Mouse (Mus musculus): ENCODE measurements around the gene Polr3e. TPM values are rescaled to one million over a fixed set of nuclear protein-coding genes. Genes with fewer than 3 reads are reported as not detected.

Gene Polr3e
- polyA plus RNA-seq (2015; fragmentation: Illumina TruSeq; extraction: RNeasy Lipid Tissue Mini Kit (QIAGEN cat#74804); ENCODE audit: low read depth, low replicate concordance) = 22.1 TPM

GRCm38 (mm10) chr7:120917592-120918461, at the start of gene Polr3e:
Polr3e (plus strand) TSS chr7:120917744.

DNA sequence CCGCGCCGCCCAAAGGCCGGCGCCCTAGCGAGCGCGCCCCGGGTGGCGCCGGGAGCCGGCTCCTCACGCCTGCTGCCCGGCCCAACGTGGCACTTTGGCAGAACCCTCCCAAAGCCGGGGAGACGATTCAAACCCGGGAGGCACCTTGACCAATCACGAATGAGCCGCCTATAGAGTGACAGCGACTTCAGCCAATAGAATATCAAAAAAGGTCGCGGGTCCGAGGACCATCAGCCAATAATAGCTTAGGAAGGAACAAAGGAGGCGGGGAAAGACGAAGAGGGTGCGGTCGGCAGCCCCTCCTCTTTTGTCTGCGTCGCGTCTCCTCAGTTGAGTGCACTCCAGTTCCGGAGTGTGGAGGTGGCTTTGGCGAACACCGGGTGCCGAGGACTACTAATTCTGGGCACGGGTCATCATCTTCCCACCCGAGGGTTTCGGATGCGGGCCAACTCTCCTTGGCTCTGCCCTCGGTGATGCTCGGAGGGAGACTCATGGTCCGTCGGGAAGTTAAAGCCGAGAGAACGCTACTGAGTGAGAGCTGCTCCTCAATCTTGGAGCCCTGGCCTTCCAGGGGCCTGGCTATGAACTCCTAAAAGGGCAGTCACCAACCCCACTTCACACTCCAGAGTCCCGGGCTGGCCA, 64.8 kb downstream of the Polr3e start, which contains the start of the genes Cdr2 and Mfsd13b:
Gene Cdr2 (minus strand): TSS at position 113 of the 642 bp plus-strand sequence.
Gene Mfsd13b (plus strand): TSS at position 310 of the 642 bp plus-strand sequence.

Other genes with a start within 250 kb of the Polr3e start
- gene Pdzd9, start 247.4 kb upstream of the Polr3e start, polyA plus RNA-seq (2015; fragmentation: Illumina TruSeq; extraction: RNeasy Lipid Tissue Mini Kit (QIAGEN cat#74804); ENCODE audit: low read depth, low replicate concordance) = not detected
- gene Mosmo, start 240.1 kb upstream of the Polr3e start, polyA plus RNA-seq (2015; fragmentation: Illumina TruSeq; extraction: RNeasy Lipid Tissue Mini Kit (QIAGEN cat#74804); ENCODE audit: low read depth, low replicate concordance) = 57.9 TPM
- gene Vwa3a, start 178.4 kb upstream of the Polr3e start, polyA plus RNA-seq (2015; fragmentation: Illumina TruSeq; extraction: RNeasy Lipid Tissue Mini Kit (QIAGEN cat#74804); ENCODE audit: low read depth, low replicate concordance) = 3.4 TPM
- not detected for gene Gm5737, start 105.4 kb upstream of the Polr3e start, polyA plus RNA-seq (2015; fragmentation: Illumina TruSeq; extraction: RNeasy Lipid Tissue Mini Kit (QIAGEN cat#74804); ENCODE audit: low read depth, low replicate concordance)
- gene Eef2k, start 74.9 kb upstream of the Polr3e start, polyA plus RNA-seq (2015; fragmentation: Illumina TruSeq; extraction: RNeasy Lipid Tissue Mini Kit (QIAGEN cat#74804); ENCODE audit: low read depth, low replicate concordance) = 19.3 TPM
- 21.2 TPM for gene Cdr2, start 64.6 kb downstream of the Polr3e start, polyA plus RNA-seq (2015; fragmentation: Illumina TruSeq; extraction: RNeasy Lipid Tissue Mini Kit (QIAGEN cat#74804); ENCODE audit: low read depth, low replicate concordance)
- gene Mfsd13b, start 64.8 kb downstream of the Polr3e start, polyA plus RNA-seq (2015; fragmentation: Illumina TruSeq; extraction: RNeasy Lipid Tissue Mini Kit (QIAGEN cat#74804); ENCODE audit: low read depth, low replicate concordance) = 0.59 TPM
- gene Mettl9, start 116.7 kb downstream of the Polr3e start, polyA plus RNA-seq (2015; fragmentation: Illumina TruSeq; extraction: RNeasy Lipid Tissue Mini Kit (QIAGEN cat#74804); ENCODE audit: low read depth, low replicate concordance) = 85.7 TPM
- gene Igsf6, start 156.8 kb downstream of the Polr3e start, polyA plus RNA-seq (2015; fragmentation: Illumina TruSeq; extraction: RNeasy Lipid Tissue Mini Kit (QIAGEN cat#74804); ENCODE audit: low read depth, low replicate concordance) = 1.0 TPM
- gene Otoa, start 163.9 kb downstream of the Polr3e start, polyA plus RNA-seq (2015; fragmentation: Illumina TruSeq; extraction: RNeasy Lipid Tissue Mini Kit (QIAGEN cat#74804); ENCODE audit: low read depth, low replicate concordance) = not detected